Mouse (Mus musculus): ENCODE measurements at regions not wholly inside any gene's neighbourhood (a gene's known extent, or its start where the extent isn't known, plus 50 kb on each side); places are given as distances from the start of the nearest gene placed in this dataset.
"Not testable (repeated sequence)": the region's sequence is repeated elsewhere in the genome, so short reads cannot be mapped to it uniquely, and the experiment has no call there.

DNA sequence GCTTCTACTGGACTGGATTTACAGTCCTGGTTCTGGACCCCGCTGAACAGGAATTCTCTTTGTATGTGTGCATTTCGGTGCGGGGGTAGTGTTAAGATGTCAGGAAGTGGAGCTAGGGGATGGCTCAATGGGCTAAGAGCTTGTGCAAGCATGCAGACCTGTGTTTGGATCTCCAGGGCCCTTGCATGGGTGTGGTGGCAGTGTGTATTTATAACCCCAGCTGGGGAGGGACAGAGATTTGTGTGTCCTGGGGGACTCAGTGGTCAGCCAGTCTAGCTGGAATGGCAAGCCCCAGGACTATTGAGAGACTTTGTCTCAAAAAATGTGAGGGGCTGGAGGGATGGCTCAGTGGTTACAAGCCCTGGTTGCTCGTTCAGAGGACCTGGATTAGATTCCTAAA is 95.1 kb upstream of the Gm9887 start:
- Histone ChIP-seq H3K9me3 (no peaks in the 10 kb centered on the region), H3K27ac (no peak overlapping the region), H3K4me2 (no peak overlapping the region), H3K27me3 (no peaks in the 10 kb centered on the region), H3K9ac (0 out of 2 replicates have a peak overlapping the region, but pooled peaks have one; percentile 8), H3K36me3 (no peaks in the 10 kb centered on the region), H3K4me3 (no peak overlapping the region), H3K4me1 (peaks cover 20% of the 10 kb centered on the region)
- WGBS: 51% methylated on average over 4 of the region's 4 CpGs
- no peak for ATAC-seq (ENCODE audit: insufficient number of reproducible peaks, insufficient read depth, low FRiP score, low TSS enrichment, low read depth)

DNA sequence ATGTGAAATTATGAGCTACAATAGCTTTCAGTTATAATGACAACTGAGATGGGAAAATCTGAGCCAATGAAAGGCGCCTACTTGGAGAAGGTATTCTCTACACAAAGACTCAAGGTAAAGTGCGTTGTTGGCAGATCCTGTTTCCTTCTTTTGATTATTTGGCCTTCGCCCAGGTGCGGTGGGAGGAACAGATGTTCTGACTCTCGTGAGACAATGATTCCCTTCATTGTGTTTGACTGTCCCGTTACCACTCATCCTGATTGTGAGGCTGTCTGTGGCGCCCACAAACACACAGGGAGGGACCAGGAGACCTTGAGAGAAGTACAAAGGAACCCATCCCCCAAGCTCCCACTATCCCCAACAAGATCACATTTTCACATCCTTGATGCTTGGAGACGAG is 92.6 kb upstream of the Gm9887 start:
- H3K4me3 ChIP-seq: no peak overlapping the region
- 74% methylated on average over 8 of the region's 8 CpGs for WGBS
- H3K4me1 ChIP-seq: peaks cover 31% of the 10 kb centered on the region
- no peaks in the 10 kb centered on the region for H3K27me3 ChIP-seq
- ATAC-seq (ENCODE audit: insufficient number of reproducible peaks, insufficient read depth, low FRiP score, low TSS enrichment, low read depth): no peak
- H3K27ac ChIP-seq: no peak overlapping the region
- H3K4me2 ChIP-seq: no peak overlapping the region
- no peaks in the 10 kb centered on the region for H3K9me3 ChIP-seq
- no peaks in the 10 kb centered on the region for H3K36me3 ChIP-seq
- no peak overlapping the region for H3K9ac ChIP-seq

DNA sequence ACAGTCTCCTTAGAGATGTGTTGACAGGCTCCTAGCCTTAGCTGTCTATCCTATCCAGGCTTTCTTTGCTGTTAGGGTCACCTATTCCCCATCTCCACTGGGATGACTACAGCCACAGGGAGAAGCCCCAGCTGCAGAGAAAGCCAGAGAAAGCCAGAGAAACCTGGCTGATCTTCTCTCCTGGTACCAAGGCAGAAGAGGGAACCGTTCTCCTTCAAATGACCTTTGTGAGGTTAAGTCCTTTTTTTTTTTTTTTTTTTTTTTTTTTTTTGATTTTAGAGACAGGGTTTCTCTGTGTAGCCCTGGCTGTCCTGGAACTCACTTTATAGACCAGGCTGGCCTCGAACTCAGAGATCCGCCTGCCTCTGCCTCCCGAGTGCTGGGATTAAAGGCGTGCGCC is 91.1 kb upstream of the Gm9887 start:
- not testable (repeated sequence) for H3K9me3 ChIP-seq; H3K9ac ChIP-seq; H3K36me3 ChIP-seq; H3K4me3 ChIP-seq; H3K27me3 ChIP-seq; H3K4me2 ChIP-seq; ATAC-seq (ENCODE audit: insufficient number of reproducible peaks, insufficient read depth, low FRiP score, low TSS enrichment, low read depth)
- Histone ChIP-seq H3K27ac (peak overlapping the region; percentile 86; the same call in 1 of the 2 replicates), H3K4me1 (peaks cover 37% of the 10 kb centered on the region)
- WGBS: 94% methylated on average over 6 of the region's 6 CpGs

GRCm38 (mm10) chr12:69461888-69462840 is 89.9 kb upstream of the Gm9887 start:
- Histone ChIP-seq H3K9me3 (no peaks in the 10 kb centered on the region), H3K27me3 (no peaks in the 10 kb centered on the region), H3K4me1 (peaks cover 37% of the 10 kb centered on the region), H3K4me3 (peak overlapping the region; percentile 36), H3K27ac (peak overlapping the region; percentile 86), H3K9ac (peak overlapping the region; percentile 11), H3K4me2 (peak overlapping the region; percentile 57), H3K36me3 (no peaks in the 10 kb centered on the region)
- 20% methylated on average over 30 of the region's 30 CpGs for WGBS
- peak; percentile 76 for ATAC-seq (ENCODE audit: insufficient number of reproducible peaks, insufficient read depth, low FRiP score, low TSS enrichment, low read depth)

GRCm38 (mm10) chr12:69460552-69461079 is 88.4 kb upstream of the Gm9887 start:
- H3K36me3 ChIP-seq: no peaks in the 10 kb centered on the region

GRCm38 (mm10) chr12:69458170-69458841 is 86.0 kb upstream of the Gm9887 start:
- peak overlapping the region; percentile 21; the same call in 1 of the 2 replicates for H3K9ac ChIP-seq
- no peaks in the 10 kb centered on the region for H3K27me3 ChIP-seq
- no peak for ATAC-seq (ENCODE audit: insufficient number of reproducible peaks, insufficient read depth, low FRiP score, low TSS enrichment, low read depth)
- H3K27ac ChIP-seq: peak overlapping the region; percentile 79
- H3K4me2 ChIP-seq: 0 out of 2 replicates have a peak overlapping the region, but pooled peaks have one; percentile 9
- H3K36me3 ChIP-seq: no peaks in the 10 kb centered on the region
- peaks cover 34% of the 10 kb centered on the region for H3K4me1 ChIP-seq
- WGBS: 48% methylated on average over 14 of the region's 14 CpGs
- H3K9me3 ChIP-seq: no peaks in the 10 kb centered on the region
- H3K4me3 ChIP-seq: no peak overlapping the region

More at GRCm38 (mm10) chr12:69460552-69461079, 88.4 kb upstream of the Gm9887 start:
- no peaks in the 10 kb centered on the region for H3K27me3 ChIP-seq
- H3K27ac ChIP-seq: peak overlapping the region; percentile 33; the same call in 1 of the 2 replicates
- H3K9ac ChIP-seq: no peak overlapping the region
- H3K4me1 ChIP-seq: peaks cover 34% of the 10 kb centered on the region
- 76% methylated on average over 3 of the region's 3 CpGs for WGBS
- H3K4me3 ChIP-seq: no peak overlapping the region
- no peaks in the 10 kb centered on the region for H3K9me3 ChIP-seq
- H3K4me2 ChIP-seq: no peak overlapping the region
- ATAC-seq (ENCODE audit: insufficient number of reproducible peaks, insufficient read depth, low FRiP score, low TSS enrichment, low read depth): no peak

DNA sequence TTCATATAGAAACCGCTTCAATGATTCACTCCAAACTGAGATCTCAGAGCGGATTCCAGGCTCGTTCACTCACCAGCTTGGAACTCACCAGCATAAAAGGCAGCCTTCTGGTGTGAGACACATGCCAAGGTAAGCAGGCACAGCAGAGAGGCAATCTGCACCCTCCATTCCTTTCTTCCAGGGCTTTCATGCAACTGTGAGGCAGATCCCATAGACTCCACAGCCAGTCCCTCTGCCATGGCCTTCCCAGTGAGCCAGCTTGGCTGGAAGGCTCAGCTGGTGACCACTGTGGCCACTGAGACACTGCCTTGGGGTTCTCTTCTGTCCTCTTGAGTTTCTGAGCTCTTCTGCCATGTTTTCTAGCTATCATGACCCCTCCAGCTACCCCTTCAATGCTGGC is 84.5 kb upstream of the Gm9887 start:
- Histone ChIP-seq H3K27me3 (no peaks in the 10 kb centered on the region), H3K4me3 (no peak overlapping the region), H3K4me2 (no peak overlapping the region), H3K36me3 (no peaks in the 10 kb centered on the region), H3K4me1 (peaks cover 20% of the 10 kb centered on the region), H3K27ac (no peak overlapping the region), H3K9me3 (no peaks in the 10 kb centered on the region), H3K9ac (no peak overlapping the region)
- ATAC-seq (ENCODE audit: insufficient number of reproducible peaks, insufficient read depth, low FRiP score, low TSS enrichment, low read depth): no peak
- WGBS: 91% methylated on average over 3 of the region's 3 CpGs

DNA sequence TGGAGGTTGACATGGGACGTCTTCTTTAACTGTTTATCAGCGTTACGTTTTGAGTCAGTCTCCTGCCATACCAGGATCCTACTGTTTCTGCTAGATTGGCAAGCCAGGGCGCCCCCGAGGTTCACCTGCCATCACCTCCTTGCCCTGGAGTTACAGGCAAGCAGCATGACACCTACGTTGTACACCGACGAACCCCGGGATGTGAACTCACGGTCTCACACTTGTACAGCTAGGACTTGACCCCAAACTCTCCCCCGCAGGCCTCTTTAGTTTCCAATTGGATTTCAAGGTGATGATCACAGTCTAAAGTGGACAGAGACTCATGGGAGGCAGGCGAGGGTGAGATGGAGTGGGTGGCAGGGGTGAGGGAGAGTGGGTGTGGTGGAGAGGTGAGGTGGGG is 83.9 kb upstream of the Gm9887 start:
- Histone ChIP-seq H3K4me2 (no peak overlapping the region), H3K36me3 (no peaks in the 10 kb centered on the region), H3K9ac (no peak overlapping the region), H3K4me3 (no peak overlapping the region), H3K27me3 (no peaks in the 10 kb centered on the region), H3K9me3 (no peaks in the 10 kb centered on the region), H3K4me1 (peaks cover 14% of the 10 kb centered on the region), H3K27ac (no peak overlapping the region)
- WGBS: 85% methylated on average over 12 of the region's 12 CpGs
- ATAC-seq (ENCODE audit: insufficient number of reproducible peaks, insufficient read depth, low FRiP score, low TSS enrichment, low read depth): no peak

DNA sequence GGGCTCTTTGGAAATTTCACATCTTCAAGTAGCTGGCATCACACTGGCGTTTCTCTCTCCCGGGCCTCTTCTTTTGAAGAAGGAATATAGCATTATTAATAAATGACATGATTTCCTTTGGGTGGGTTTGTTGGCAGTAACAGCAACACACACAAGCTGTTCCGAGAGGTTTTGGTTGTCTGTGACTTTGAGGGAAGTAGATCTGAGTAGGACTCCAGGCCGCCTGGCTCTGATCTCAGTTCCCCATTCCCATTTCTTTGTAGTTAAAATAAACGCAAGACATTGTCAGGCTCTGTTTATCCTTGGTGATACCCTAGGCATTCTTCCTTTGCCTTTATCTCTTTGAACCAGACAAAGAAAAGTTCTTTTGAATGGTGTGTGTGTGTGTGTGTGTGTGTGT is 83.3 kb upstream of the Gm9887 start:
- H3K4me3 ChIP-seq: no peak overlapping the region
- H3K9me3 ChIP-seq: no peaks in the 10 kb centered on the region
- no peak overlapping the region for H3K9ac ChIP-seq
- H3K36me3 ChIP-seq: no peaks in the 10 kb centered on the region
- WGBS: 68% methylated on average over 5 of the region's 5 CpGs
- no peaks in the 10 kb centered on the region for H3K27me3 ChIP-seq
- H3K4me1 ChIP-seq: peaks cover 14% of the 10 kb centered on the region
- H3K4me2 ChIP-seq: no peak overlapping the region
- ATAC-seq (ENCODE audit: insufficient number of reproducible peaks, insufficient read depth, low FRiP score, low TSS enrichment, low read depth): no peak
- H3K27ac ChIP-seq: no peak overlapping the region

DNA sequence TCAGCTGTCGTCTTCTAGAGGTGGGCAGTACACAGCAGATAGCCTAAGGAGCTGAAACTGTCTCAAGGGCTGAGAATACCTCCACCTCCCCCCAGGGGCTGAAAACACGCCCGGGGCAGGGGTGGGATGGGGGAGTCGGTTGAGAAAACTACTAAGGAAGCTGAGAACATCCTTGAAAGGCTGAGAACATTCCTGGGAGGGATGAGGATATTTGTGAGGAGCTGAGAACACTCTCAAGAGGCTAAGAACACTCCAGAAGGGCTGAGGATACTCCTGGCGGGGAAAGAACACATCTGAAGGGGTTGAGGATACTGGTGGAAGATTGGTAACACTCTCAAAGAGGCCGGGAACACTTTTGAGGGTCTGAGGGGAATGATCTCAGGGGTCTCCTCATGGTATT is 81.3 kb upstream of the Gm9887 start:
- Histone ChIP-seq H3K27me3 (no peaks in the 10 kb centered on the region), H3K9ac (no peak overlapping the region), H3K4me2 (no peak overlapping the region), H3K36me3 (no peaks in the 10 kb centered on the region), H3K27ac (no peak overlapping the region), H3K4me3 (no peak overlapping the region), H3K4me1 (peaks cover 12% of the 10 kb centered on the region), H3K9me3 (no peaks in the 10 kb centered on the region)
- ATAC-seq (ENCODE audit: insufficient number of reproducible peaks, insufficient read depth, low FRiP score, low TSS enrichment, low read depth): no peak
- 73% methylated on average over 6 of the region's 6 CpGs for WGBS

DNA sequence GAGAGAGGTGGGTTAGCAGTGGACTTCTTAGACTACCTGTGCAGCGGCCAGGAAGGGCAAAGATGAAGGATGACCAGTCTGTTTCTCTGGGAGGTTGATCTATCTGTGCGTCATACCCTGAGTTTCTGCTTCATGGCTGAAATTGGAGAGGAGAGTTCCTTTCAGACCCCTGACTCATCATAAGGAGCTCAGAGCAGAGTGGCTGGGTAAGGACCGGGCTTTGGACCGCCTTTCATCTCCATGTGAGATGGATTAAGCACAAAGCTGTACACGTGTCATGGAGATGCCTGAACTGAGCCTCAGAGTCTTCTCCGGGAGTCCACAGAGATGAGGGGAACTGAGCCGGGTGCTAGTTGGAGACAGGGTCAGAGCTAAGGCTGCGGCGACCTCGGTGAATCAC is 80.7 kb upstream of the Gm9887 start:
- Histone ChIP-seq H3K9me3 (no peaks in the 10 kb centered on the region), H3K9ac (no peak overlapping the region), H3K27me3 (no peaks in the 10 kb centered on the region), H3K4me3 (no peak overlapping the region), H3K36me3 (no peaks in the 10 kb centered on the region), H3K27ac (no peak overlapping the region), H3K4me1 (peaks cover 12% of the 10 kb centered on the region), H3K4me2 (no peak overlapping the region)
- ATAC-seq (ENCODE audit: insufficient number of reproducible peaks, insufficient read depth, low FRiP score, low TSS enrichment, low read depth): no peak
- 83% methylated on average over 10 of the region's 10 CpGs for WGBS

Measured in embryonic facial prominence, embryonic 13.5 days (tissue).